Mouse (Mus musculus) right cerebral cortex, postnatal 25 days (tissue): ENCODE measurements around the gene Abca4.
A peak's percentile ranks its signal among the peaks of the same experiment; 100 is the strongest.
"Not testable (repeated sequence)": the region's sequence is repeated elsewhere in the genome, so short reads cannot be mapped to it uniquely, and the experiment has no call there.

Source experiments
- DNase-seq: peaks from one replicate; pipeline ENCODE4 v3.0.0; 2022

The Abca4 gene

DNA sequence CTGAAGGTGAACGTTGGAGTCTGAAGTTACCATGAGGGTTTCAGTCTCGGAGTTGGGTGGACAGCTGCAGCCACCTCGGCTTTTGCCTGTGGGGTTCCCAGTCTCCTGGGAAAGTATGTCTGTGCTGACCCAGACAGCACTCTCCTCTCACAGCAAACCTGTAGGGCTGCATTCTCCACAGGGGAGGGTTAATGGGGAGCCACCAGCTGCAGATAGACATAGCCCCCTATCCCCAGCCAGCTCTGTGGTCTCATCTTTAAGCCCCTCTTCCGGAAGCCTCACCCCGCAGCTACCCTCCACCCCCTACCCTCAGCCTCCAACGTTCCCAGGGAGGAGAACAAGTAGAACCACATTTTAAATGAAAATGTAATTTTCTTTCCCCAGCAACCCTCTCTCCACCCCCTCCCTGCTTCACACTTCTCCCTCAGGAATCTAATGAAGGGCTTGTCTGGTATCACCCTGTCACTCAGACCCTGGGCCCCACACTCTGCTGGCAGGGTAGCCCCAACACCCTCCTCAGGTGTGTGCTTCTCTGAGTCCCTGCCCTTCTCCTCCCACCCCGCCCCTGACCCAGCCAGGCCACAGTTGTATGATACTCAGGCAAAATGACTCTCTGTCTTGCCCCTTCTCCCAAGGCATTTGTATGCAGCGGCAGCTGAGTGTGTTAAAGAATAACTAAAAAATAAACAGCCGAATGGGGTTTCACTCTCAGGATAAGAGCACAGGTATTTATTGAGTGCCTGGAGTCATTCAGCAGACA is 14.4 kb downstream of the Abca4 start:
- DNase-seq: no peak

DNA sequence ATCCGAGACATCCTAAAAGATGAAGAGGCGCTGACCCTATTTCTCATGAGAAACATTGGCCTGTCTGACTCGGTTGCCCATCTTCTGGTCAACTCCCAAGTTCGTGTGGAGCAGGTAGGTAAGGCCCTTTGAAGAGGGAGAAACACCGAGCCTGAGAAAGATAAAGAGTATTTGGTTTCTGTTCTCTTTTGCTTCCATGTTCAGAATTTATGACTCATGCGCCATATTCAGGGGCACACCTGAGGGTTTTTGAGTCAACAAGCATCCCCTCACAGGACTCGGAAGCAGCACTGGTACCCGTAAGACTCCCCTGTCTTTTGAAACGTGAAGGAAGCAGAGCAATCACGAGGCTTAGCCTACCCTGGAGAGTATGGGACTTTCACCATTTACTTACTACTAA is 18.3 kb downstream of the Abca4 start:
- DNase-seq: no peak

DNA sequence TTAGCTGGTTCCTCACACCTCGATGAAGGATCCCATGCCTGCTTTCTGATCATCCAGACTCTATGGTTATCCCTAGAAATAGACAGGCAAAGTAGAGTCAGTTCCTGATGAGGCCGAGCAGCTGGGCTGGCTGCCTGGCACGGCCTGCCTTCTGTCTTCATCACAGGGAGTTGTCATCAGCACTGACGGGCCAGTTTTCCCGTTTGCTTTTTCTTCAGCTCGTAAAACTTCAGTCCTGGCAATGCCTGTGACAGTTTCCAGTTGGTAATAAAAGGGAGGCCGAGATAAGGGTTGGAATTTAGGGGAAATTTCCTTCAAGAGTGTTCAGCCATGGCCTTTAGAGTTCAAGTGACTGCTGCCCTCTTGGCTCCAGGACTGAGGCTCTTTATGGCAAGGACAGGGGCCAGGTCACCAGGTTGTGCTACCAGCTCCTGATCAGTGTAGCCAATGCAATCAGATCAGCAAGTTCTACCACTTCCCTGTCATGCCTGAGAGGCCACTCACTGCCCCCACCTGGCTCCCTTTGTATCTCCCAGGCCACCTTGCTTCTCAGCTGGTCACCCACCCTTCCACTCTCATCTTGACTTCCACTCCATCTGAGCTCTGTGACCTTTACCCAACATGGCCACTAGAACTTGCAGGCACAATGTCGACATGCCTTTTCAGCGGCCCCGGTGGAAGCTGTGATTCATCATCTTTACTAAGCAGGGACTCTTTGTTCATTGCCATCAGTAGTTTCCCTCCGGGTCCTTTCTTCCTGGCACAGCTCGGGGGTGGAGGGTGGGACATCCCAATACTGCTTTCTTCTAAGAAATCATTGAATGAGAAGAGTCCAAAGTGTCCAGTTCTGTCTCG is 20.5 kb downstream of the Abca4 start:
- DNase-seq: no peak

DNA sequence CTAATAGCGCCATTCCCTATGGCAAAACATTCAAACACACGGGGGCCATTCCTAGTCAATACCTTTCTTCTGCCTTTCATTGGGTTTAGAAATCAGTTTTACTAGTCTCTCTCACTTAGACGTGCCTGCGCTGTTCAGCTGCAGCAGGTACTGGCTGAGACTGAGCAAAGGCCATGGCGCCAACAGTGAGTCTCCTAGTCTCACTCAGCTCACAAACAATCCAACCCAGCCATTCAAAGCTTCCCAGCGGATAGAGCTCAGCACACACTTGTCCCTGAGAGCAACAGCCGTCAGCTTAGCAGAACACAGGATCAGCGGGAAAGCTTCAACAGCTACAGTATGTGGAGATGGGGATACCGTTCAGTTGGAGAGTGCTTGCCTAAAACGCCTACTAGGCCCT is 27.5 kb downstream of the Abca4 start:
- DNase-seq: no peak

DNA sequence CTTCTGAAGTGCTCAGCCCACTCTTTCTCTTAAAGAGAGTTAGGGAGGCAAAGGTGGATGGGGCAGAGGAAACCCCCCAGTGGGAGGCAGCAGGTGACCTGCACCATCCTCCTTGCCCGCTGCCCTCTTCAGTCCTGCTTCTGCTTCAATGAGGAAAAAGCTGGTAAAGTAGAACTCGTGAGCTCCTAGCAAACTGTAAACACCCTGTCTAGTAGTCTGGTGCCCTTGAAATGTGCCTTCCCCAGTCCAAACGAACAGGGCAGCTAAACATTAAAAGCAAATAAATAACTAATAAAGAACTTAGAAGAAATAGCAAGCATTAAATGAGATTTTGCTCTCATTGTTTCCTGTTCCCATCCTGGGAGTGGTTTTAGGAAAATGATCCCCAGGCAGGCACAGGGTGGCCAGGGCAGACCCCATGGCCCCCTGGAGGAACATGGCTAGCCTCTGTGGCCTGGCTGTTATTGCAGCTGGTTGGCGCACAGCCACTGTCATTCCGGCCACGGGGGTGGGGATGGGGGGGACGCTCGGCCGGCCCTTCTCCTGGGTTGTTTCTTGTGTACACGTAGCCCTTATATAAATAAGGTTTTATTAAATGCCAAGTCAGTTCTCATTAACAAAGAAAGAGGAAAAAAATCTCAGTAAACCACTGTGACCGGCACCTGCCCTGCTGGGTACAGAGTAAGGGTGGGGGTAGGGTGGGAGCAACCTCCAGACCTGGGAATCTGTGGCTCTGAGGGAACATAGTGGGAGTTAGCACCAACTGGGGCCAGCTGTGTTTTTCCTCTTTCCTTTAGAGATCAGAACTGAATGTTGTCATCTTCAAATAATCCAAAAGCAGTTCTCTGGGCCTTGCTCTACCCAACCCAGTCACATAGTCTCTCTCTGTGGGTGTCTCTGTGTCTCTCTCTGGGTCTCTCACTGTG is 28.7 kb downstream of the Abca4 start:
- DNase-seq: no peak

DNA sequence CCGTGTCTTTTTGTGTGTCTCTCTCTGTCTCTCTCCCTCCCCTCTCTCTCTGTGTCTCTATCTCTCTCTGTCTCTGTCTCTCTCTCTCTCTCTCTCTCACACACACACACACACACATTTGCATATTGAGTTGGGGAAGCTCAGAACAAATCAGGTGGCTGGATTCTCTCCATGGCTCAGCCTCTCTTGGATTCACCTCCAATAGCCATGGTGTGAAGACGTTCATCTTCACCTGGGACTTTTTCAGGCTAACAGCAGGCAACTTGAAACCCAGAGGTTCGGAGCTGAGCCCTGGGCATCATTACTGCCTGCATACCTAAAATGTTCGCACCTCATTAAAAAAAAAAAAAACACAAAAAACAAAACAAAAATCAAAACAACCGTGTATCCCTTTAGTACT is 29.4 kb downstream of the Abca4 start:
- DNase-seq: no peak

DNA sequence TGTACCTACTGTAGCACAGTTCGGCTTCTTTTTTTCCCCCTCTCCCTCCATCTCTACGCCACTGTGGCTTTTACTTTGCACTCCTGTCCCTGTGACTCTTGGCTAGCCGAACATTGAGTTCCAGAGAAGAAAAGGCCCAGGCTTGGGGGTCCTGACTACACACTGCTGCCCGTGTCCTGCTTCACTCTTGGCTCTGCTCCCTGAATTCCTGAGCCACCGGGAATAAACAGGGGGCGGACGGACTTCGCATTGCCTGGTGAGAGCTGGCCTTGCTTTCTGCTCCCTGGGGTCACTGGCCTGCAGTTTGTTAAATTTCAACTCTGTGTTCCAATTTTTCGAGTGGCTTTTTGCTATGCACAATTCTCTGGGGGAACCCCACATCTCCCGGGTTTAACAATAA is 30.1 kb downstream of the Abca4 start:
- no peak for DNase-seq

DNA sequence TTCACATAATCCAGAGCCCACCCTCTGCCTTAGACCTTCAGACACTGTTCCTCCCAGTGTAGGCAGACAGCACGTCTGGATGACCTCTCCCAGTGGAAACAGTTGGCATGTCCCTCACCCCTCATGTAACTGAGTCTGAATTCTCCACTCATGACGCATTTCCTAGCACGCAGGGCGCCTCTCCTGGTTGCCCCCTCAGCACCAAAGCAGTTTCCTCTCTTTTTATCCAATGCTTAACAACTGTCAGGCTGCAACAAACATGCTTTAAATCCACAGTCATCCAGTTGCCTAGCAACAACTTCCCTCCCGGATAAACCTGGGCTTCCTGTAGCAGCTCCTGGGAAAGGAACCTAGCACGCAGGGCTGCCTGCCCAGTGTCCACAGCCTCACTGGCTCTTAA is 33.9 kb downstream of the Abca4 start:
- DNase-seq: peak; percentile 41

DNA sequence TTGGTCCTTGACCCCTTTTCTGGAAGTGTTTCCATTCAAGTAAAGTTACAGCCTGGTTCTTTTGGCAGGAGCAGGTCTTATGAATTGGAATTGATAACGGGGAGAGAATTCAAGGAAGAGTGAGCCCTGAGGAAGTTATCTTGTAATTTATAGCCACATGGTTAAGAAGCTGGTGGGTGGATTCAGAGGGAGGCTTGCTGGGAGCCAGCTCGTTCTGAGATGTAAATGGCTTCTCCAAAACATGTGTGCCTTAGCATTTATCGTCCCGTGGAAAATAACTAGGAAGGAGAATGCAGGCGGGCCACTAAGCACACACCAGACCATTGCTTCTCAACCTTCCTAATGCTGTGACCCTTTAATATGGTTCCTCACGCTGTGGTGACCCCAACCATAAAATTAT is 34.9 kb downstream of the Abca4 start:
- DNase-seq: no peak

DNA sequence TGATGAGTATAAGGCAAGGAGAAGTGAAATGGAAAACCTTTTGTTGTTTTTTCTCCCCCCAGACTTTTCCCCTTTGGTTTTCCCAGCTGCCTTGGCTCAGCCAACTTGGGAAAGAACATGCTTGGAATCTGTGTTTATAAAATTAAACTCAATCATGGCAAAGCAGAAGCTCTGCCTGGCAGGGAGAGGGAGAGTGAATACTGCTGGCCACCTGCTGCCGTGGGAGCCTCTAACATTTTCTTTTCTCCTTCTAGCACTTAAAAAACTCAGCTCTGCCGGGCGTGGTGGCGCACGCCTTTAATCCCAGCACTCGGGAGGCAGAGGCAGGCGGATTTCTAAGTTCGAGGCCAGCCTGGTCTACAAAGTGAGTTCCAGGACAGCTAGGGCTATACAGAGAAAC is 37.4 kb downstream of the Abca4 start:
- DNase-seq: not testable (repeated sequence)

DNA sequence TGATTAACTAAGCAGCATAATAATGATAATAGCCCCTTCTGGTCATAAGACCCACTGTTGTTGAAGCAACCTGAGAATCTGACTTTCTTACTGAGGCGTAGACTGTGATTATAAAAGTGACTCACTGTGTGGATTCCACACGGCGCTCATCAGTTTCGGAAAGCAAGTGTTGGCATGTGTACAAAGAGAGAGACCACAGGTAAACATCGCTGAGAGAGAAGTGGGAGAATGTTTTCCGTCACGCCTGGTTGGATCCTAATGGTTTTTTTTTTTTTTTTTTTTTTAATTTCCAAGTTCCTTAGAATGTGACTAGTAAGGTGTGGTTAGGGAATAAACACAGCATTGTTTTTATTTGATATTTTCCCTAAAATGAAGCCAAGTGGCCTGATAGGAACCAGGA is 38.1 kb downstream of the Abca4 start:
- DNase-seq: no peak

DNA sequence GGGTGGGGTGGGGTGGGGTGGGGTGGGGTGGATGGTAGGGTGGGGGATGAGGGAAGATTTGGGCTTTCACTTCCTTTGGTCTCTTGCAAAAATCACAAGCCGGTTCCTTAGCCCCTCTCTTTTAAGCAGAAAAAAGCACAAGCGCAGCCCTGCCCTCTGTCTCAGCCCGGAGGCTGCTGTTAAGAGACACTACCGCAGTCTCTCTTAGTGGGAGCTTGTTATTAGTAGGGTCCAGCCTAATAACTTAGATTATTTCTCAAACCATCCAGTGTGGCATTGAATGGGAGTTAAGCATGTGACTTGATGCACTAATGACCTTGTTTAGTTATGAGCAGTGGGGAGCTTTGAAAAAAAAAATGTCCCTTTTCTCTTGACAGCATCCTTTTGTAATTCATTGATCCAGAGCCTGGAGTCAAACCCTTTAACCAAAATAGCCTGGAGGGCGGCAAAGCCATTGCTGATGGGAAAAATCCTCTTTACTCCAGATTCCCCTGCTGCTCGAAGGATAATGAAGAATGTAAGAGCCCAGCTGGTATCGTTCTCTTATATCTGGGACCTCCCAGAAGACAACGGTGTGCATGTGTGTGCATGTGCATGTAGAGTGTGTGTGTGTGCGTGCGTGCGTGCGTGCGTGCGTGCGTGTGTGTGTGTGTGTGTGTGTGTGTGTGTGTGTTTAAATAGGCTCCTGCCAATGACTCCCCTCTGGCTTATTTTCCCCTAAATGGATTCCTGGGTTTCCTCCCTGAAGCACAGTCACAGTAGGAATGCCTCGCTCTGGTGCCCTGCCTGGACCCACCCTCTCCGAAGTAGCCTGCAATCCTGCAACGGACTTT is 41.1 kb downstream of the Abca4 start:
- no peak for DNase-seq

DNA sequence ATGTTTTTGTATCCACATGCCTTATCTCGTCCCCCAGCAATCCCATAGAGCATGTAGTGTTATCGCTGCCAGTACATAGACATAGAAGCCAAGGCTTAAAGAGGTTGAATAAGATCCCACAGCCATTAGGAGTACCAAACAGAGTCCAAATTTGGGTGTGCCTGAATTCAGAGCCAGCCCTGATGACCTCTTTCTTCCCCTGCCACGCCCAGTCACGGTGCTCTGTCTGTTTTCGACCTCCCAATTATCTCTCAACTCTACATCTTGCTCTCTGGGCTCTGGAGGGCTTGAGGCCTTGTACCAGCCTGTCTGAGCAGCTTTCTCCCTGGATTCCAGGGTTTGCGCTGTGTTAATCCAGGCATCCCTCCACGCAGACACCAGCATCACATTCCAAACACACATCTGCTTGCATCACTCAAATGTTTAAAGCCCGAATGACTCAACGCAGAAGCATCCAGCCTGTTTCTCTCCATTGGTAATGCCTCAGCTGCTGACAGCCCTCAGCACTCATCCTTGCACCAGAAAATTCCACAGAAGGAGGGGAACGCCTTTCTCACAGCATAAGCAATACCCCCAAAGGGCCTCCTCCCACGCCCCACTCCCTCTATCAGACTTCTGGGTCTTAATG is 43.9 kb downstream of the Abca4 start:
- no peak for DNase-seq

DNA sequence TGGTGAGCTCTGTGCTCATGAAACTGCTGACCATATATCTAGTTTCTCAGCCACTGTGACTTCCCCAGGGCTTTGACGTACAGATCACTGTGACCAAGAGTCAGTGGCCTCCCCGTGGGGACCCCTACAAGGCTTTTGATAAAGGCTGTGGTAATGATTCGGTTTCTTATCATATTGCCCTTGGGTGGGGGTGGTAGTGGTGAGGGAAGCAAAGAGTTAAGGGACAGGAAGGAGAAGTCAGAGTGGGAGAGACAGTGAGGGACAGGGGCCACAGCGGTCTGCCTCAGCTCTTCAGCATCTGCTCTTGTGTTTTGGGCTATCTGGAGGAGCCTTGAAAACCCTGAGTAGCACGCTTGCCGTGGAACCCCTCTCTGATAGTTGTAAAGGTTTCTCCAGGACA is 46.1 kb downstream of the Abca4 start:
- no peak for DNase-seq

DNA sequence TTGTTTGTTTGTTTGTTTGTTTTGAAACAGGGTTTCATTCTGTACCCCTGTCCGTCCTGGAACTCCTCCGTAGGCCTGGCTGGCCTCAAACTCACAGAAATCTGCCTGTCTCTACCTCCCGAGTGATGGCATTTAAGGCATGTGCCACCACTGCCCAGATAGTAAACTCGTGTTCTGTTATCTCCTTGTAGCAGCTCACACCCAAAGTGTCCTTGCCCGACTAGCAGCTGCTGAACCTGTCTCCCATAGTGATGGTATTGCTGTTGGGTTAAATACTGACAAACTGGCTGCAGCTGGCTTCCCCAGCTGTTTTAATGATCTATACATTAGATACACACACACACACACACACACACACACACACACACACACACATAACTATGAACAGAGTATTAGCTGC is 55.5 kb downstream of the Abca4 start:
- DNase-seq: no peak

DNA sequence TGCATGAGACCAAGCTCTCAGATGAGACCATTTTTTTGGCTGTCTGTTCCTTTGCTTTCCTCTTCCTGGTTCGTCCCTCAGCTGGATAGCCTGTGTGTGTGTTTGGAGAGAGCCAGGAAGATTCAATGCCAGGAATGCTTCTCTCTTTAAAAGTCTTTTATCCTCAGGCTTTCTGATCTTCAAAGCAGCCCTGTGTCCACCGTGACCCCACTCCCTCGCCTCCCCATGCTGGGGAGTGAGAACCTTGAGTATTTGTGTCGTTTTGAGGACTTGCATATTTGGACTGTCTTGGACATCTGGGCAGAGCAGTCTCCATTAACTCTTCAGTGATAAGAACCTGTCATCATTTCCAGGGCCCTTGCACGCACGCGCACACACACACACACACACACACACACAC is 57.8 kb downstream of the Abca4 start:
- no peak for DNase-seq

DNA sequence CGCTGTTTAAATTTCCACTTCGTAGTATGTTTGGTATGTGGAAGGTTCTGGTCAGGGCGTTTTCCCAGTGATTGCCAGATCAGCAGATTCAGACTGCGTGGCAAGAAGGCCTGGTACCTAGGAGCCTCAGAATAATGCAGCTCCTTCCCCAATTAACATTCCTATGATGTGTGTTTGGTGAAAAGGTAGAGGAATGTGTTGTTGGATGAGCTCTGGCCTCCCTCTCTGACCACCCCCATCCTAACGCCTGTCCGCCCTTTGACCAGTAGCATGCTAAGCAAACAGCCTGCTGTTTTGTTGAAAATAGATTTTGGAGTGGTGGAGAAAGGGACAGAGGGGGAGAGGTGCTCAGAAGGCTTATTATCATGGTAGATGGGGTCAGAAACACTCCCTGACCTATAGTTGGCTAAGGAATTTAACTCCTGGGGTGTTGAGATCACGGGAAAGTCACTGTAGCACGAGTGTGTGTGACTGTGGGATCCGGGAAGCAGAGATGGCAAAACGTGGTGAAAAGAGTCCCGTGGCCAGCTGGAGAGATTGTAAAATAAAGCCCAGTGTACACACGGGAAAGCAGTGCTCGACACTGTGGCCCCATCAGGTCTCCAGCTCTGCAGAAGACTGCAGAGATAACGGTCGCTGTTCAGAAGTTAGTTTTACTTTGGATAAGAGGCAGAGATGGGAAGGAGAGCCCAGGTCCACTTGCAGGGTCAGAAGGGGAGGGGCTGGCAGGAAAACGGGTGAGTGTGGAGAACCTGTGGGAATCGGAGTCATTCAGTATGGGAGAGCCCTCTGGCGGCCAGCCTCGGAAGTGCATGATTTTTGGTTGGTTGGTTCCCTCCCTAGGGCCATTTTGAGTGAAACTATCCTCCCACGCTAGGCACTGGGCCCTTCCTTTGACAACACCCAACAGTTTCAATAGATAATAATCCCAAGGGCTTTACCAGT is 59.9 kb downstream of the Abca4 start:
- peak; percentile 63 for DNase-seq

DNA sequence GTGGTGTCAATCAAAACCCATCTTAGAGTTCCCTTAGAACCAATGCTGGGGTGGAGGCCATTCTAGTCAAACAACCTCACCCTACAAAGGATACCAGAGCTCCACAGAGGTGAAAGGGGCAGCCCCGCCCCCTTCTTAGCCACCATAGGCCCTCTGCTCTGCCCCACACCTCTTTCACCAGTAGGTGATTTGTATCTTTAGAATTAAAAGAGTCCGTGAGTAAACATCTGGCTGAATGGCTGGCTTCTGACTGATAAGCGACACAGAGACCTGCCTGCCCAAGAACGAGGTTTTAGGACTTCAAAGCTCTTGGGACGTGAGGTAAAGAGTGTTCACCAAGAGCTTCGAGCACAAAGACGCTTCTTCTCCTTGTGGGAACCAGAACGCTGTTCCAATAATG is 62.7 kb downstream of the Abca4 start:
- no peak for DNase-seq

DNA sequence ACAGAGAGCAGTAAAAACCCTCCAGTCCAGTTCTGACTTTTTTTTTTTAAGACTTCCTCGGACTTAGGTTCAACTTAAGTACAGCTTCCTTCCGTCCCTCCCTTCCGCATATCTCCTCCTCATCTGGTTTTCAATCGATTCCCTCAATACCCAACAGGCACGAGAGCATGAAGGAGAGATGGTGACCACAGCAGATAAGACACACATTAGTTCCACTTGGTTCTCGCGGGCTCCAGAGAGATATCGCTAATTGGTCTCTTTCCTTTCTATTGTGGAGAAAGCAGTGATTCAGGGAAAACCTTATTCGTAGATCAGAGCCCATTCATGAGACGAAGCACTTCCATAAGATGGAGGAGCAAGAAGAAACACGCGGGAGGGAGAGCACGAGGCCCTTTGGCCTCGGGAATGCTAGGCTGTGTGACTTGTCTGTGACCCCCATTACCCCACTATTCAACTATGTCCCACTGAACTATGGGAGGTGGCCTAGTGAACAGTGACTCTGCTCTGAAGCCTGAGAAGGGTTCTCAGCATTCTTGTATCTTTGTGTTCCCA is 63.5 kb downstream of the Abca4 start:
- DNase-seq: no peak

DNA sequence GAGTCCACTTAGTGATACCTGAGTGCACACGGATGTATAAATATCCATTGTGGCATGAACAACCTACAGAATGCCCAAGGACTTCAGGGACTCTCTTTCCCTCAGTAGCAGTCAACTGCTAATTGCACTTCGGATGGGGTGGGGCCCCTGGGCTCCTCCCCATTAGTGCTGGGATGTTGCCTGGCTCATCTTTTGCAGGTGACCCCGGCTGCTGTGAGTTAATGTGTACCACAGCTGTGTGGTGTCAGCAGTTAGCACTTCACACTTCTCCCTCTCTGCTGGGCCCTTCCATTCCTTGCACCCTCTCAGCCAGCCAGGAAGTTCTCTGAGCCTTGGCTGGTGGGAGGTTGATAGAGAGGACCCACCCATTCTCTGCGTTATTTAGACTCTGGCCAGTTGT is 65.2 kb downstream of the Abca4 start:
- DNase-seq: no peak
